Mouse (Mus musculus): Measurements from ENCODE around the gene Zic5. TPM values are rescaled to one million over a fixed set of nuclear protein-coding genes. Genes with fewer than 3 reads are reported as not detected.
"Not testable (repeated sequence)": the region's sequence is repeated elsewhere in the genome, so short reads cannot be mapped to it uniquely, and the experiment has no call there.

Zic5 gene
- polyA plus RNA-seq, 1 experiment: not detected

DNA sequence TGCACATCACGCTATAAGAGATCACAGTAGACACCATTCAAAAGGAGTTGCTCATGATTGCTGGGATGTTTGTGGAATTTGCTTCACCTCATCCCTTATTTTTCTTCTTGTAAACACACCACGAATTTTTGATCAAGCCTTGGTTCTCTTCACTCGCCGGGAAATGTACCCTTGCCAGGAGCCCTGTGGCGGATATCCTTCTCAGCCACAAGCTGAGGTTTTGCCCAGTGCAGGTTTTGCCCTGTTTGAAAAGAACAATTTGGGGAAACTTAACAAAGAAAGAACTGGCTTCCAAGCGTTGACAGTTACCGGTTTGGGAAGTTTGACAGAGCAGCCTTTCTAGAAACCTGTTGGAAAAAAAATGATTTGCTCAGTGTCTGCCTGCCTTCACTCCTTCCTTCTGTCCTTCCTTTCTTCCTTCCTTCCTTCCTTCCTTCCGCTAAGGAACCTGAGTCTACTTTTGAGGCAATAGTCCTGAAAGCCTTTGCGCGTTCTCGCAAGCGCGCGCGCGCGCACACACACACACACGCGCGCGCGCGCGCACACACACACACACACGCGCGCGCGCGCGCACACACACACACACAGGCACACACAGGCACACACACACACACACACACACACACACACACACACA is 6.1 kb upstream of the Zic5 start:
- no peak for DNase-seq
- H3K27me3 ChIP-seq (replicated peaks; ENCODE audit: control insufficient read depth, insufficient read depth, low read length): peaks cover 17% of the 10 kb centered on the region

DNA sequence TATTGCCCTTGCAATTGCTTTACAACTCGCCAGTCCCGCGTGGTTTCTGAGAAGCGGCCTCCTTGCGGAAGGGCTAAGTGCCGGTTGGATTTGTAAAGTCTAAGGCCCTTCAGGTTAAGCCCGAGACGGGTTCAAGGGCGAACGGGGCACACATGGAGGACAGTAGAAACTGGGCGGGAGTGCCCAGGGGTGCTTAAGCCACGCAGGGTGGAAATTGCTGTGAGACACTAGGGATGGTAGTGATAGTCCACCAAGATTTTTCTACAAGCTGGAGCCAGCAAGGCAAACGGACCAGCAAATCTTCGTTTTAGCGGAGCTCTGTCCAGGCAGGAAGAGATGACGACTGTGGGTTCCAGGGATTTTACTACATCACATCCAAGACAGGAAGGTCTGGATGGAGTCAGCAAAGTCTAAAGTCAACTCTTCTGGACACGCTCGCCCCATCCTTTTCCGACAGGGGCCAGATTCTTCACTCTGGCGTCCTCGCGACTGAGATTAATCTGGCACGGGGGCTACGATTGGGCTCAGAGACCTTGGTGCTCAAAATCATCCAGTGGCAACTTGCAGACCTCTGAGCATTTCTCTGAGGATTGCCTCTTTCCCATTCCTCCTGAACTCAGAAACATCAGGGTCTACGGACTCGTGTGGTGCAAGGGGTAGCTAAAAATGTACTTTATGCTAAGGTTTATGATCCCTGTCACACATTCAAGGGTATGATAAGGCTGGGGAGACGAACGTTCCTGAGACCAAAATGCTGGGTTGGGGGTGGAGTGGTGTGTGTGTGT is 3.7 kb upstream of the Zic5 start:
- no peak for TF ChIP-seq CTCF (conservative IDR thresholded peaks at IDR 0.05; ENCODE audit: insufficient read depth, insufficient read length, low read depth, low read length)
- no peak for TF ChIP-seq POLR2A (IDR thresholded peaks at IDR 0.05; ENCODE audit: low read depth, low read length)
- Histone ChIP-seq H3K27ac (ENCODE audit: insufficient read depth, low read depth, low read length) (no peak overlapping the region), H3K36me3 (ENCODE audit: control insufficient read depth, insufficient read depth, low read length) (no peaks in the 10 kb centered on the region), H3K4me3 (ENCODE audit: insufficient read depth, low read depth, low read length) (no peak overlapping the region), H3K27me3 (replicated peaks; ENCODE audit: control insufficient read depth, insufficient read depth, low read length) (peaks cover 18% of the 10 kb centered on the region), H3K4me1 (ENCODE audit: control insufficient read depth, insufficient read depth, low read length) (no peaks in the 10 kb centered on the region)
- no peak for DNase-seq
- WGBS: 7% methylated on average over 28 of the region's 28 CpGs

More for the DNA sequence above, 6.1 kb upstream of the Zic5 start:
- Histone ChIP-seq H3K36me3 (ENCODE audit: control insufficient read depth, insufficient read depth, low read length) (no peaks in the 10 kb centered on the region), H3K4me1 (ENCODE audit: control insufficient read depth, insufficient read depth, low read length) (no peaks in the 10 kb centered on the region), H3K27ac (ENCODE audit: insufficient read depth, low read depth, low read length) (no peak overlapping the region), H3K4me3 (ENCODE audit: insufficient read depth, low read depth, low read length) (no peak overlapping the region)
- WGBS: 12% methylated on average over 29 of the region's 31 CpGs
- no peak for TF ChIP-seq CTCF (conservative IDR thresholded peaks at IDR 0.05; ENCODE audit: insufficient read depth, insufficient read length, low read depth, low read length)
- no peak for TF ChIP-seq POLR2A (IDR thresholded peaks at IDR 0.05; ENCODE audit: low read depth, low read length)

GRCm38 (mm10) chr14:122467926-122468841 is 2.7 kb upstream of the Zic5 start:
- DNase-seq: no peak
- TF ChIP-seq CTCF (conservative IDR thresholded peaks at IDR 0.05; ENCODE audit: insufficient read depth, insufficient read length, low read depth, low read length) (no peak), POLR2A (IDR thresholded peaks at IDR 0.05; ENCODE audit: low read depth, low read length) (no peak)
- no peaks in the 10 kb centered on the region for H3K36me3 ChIP-seq (ENCODE audit: control insufficient read depth, insufficient read depth, low read length)
- peaks cover 24% of the 10 kb centered on the region for H3K27me3 ChIP-seq (replicated peaks; ENCODE audit: control insufficient read depth, insufficient read depth, low read length)
- WGBS: 10% methylated on average over 23 of the region's 23 CpGs
- H3K27ac ChIP-seq (ENCODE audit: insufficient read depth, low read depth, low read length): no peak overlapping the region
- no peak overlapping the region for H3K4me3 ChIP-seq (ENCODE audit: insufficient read depth, low read depth, low read length)
- no peaks in the 10 kb centered on the region for H3K4me1 ChIP-seq (ENCODE audit: control insufficient read depth, insufficient read depth, low read length)

DNA sequence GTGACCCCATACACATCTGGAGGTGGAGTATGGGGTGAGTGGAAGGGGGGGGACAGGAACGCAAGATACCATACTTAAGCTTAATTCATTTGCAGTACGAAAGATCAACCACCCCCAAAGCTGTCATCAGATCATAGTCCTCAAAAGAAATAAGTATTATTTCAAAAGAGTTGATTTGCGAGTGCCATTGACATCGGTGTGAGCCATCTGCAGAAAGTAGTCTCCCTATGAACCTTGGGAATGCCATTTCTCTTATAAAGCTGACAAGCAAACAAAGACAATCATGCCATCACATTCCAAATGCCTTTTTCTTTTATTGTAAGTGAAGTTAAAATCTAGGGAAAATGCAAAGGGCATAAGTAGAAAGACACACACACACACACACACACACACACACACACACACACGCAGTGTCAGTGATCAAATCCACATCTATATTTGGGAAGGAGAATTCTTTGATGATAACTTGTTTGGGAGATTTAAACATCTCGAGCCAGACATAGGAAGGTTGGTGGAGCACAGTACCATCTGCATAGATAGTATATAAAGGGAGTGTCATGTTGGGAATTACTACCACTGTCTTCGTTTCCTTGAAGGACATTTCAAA is 1.4 kb upstream of the Zic5 start:
- WGBS: 47% methylated on average over 7 of the region's 7 CpGs
- no peaks in the 10 kb centered on the region for H3K36me3 ChIP-seq (ENCODE audit: control insufficient read depth, insufficient read depth, low read length)
- H3K27me3 ChIP-seq (replicated peaks; ENCODE audit: control insufficient read depth, insufficient read depth, low read length): peaks cover 24% of the 10 kb centered on the region
- no peak overlapping the region for H3K4me3 ChIP-seq (ENCODE audit: insufficient read depth, low read depth, low read length)
- no peak for TF ChIP-seq POLR2A (IDR thresholded peaks at IDR 0.05; ENCODE audit: low read depth, low read length)
- no peaks in the 10 kb centered on the region for H3K4me1 ChIP-seq (ENCODE audit: control insufficient read depth, insufficient read depth, low read length)
- H3K27ac ChIP-seq (ENCODE audit: insufficient read depth, low read depth, low read length): no peak overlapping the region
- DNase-seq: no peak

DNA sequence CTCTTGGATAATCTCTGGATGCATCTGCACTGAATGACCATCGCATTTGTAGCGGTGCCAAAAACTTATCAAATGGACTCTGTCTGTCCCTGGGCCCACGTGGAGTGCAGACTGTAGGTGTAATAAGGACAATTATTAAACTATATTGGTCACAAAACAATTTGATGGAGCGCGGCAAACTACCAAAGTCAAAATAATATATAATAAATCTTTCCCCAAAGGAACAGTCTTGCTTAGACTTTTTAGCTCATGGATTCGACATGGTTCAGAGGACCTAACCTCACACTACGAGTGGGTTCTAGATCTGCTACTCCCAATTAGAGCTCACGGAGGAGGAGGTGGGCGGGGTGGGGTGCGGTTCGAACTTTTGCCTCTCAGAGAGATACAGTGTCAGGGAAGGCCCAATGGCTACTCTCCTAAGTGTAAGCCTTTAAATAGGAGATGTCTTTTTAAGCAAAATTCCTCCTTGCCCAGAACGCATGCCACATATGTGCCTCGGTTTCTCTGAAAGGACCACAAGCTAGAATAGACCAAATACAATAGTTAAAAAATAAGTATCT is 534 bp upstream of the Zic5 start:
- Histone ChIP-seq H3K27ac (ENCODE audit: insufficient read depth, low read depth, low read length) (no peak overlapping the region), H3K4me3 (ENCODE audit: insufficient read depth, low read depth, low read length) (no peak overlapping the region), H3K36me3 (ENCODE audit: control insufficient read depth, insufficient read depth, low read length) (no peaks in the 10 kb centered on the region), H3K27me3 (replicated peaks; ENCODE audit: control insufficient read depth, insufficient read depth, low read length) (peaks cover 23% of the 10 kb centered on the region), H3K4me1 (ENCODE audit: control insufficient read depth, insufficient read depth, low read length) (no peaks in the 10 kb centered on the region)
- 24% methylated on average over 13 of the region's 13 CpGs for WGBS
- TF ChIP-seq POLR2A (IDR thresholded peaks at IDR 0.05; ENCODE audit: low read depth, low read length) (no peak), CTCF (conservative IDR thresholded peaks at IDR 0.05; ENCODE audit: insufficient read depth, insufficient read length, low read depth, low read length) (no peak)
- no peak for DNase-seq

GRCm38 (mm10) chr14:122464351-122464762 is 1.1 kb downstream of the Zic5 start:
- under 1% methylated on average over 59 of the region's 62 CpGs for WGBS
- Histone ChIP-seq H3K27me3 (replicated peaks; ENCODE audit: control insufficient read depth, insufficient read depth, low read length) (peaks cover 25% of the 10 kb centered on the region), H3K4me3 (ENCODE audit: insufficient read depth, low read depth, low read length) (peak overlapping the region; percentile 26), H3K27ac (ENCODE audit: insufficient read depth, low read depth, low read length) (no peak overlapping the region), H3K4me1 (ENCODE audit: control insufficient read depth, insufficient read depth, low read length) (no peaks in the 10 kb centered on the region), H3K36me3 (ENCODE audit: control insufficient read depth, insufficient read depth, low read length) (no peaks in the 10 kb centered on the region)
- TF ChIP-seq POLR2A (IDR thresholded peaks at IDR 0.05; ENCODE audit: low read depth, low read length) (no peak), CTCF (conservative IDR thresholded peaks at IDR 0.05; ENCODE audit: insufficient read depth, insufficient read length, low read depth, low read length) (no peak)
- no peak for DNase-seq

DNA sequence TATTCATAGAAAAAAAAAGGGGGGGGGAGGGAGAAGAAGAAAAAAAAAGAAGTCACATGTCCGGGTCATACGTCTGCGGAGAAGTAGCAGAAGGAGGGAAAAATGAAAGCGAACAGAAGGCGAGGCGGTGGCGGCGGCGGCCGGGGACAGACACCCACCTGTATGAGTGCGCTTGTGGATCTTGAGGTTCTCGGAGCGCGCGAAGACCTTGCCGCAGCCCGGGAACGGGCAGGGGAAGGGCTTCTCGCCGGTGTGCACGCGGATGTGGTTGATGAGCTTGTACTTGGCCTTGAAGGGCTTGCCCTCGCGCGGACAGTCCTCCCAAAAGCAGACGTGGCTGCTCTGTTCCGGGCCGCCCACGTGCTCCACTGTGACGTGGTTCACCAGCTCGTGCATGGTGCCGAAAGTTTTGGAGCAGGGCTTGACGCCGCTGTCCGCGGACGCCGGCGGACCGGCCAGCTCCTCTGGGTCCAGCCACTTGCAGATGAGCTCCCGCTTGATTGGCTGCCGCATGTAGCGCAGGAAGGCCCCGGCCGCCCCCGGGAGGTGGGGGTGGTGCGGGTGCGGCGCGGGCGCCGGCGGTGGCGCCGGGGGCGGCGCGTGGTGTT is 1.6 kb downstream of the Zic5 start:
- peak overlapping the region; percentile 26; the same call in 1 of the 2 replicates for H3K4me3 ChIP-seq (ENCODE audit: insufficient read depth, low read depth, low read length)
- DNase-seq: peak; percentile 56
- not testable (repeated sequence) for H3K36me3 ChIP-seq (ENCODE audit: control insufficient read depth, insufficient read depth, low read length); H3K4me1 ChIP-seq (ENCODE audit: control insufficient read depth, insufficient read depth, low read length); H3K27ac ChIP-seq (ENCODE audit: insufficient read depth, low read depth, low read length)
- WGBS: 2% methylated on average over 58 of the region's 58 CpGs
- H3K27me3 ChIP-seq (replicated peaks; ENCODE audit: control insufficient read depth, insufficient read depth, low read length): peaks cover 25% of the 10 kb centered on the region

Data from kidney, adult 2 months (tissue).